Mouse (Mus musculus) small intestine, adult 2 months (tissue): ENCODE data around the gene Nedd9.
A peak's percentile ranks its signal among the peaks of the same experiment; 100 is the strongest.

Source experiments
- CTCF ChIP-seq: fragments of 200-500 bp; IDR thresholded peaks from 2 replicates; pipeline ENCODE4 v1.5.1; 2012; ENCODE audit warnings: low read depth, mild to moderate bottlenecking, control low read depth, inconsistent platforms, low read length, moderate library complexity, mixed read lengths; ENCODE audit not compliant: insufficient replicate concordance, insufficient read length; ENCODE audit errors: extremely low read depth
- POLR2A ChIP-seq: fragments of 200-500 bp; IDR thresholded peaks from 2 replicates; pipeline ENCODE4 v1.6.1; 2012; ENCODE audit warnings: low read depth, mild to moderate bottlenecking, control low read depth, inconsistent platforms, low read length, moderate library complexity

- TF ChIP-seq POLR2A (peak; percentile 99), CTCF (no peak)
Observed at GRCm38 (mm10) chr13:41358480-41359180, 128.5 kb downstream of the Nedd9 start.
